Mouse (Mus musculus) cerebellum, adult 18-20 months (tissue): ENCODE measurements around the gene Slc36a3.
A peak's percentile ranks its signal among the peaks of the same experiment; 100 is the strongest.

Source experiments
- DNase-seq, 2 experiments: peaks; one replicate each; pipeline ENCODE4 v3.0.0; 2021

Gene Slc36a3

DNA sequence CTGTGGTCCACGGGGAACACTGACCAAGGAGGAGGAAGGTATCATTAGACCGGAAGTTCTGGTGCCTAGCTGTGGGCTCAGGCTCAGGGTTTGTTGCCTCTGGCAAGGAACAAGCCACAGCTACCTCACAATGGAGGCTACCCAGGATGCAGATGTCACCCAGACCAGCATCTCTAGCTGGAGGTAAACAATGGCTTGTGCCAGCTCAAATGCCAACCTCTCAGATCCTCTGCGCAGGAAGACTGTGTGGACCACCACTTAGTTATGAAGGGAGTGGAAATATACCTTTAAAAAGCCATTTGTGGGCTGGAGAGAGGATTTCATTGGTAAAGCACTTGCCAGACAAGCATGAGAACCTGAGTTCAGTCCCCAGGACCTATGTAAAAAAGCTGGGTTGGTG is at the start of gene Slc36a3:
Gene Slc36a3, minus strand, starts transcription at position 101 of the 400 bp plus-strand sequence.
- DNase-seq, result no peak

DNA sequence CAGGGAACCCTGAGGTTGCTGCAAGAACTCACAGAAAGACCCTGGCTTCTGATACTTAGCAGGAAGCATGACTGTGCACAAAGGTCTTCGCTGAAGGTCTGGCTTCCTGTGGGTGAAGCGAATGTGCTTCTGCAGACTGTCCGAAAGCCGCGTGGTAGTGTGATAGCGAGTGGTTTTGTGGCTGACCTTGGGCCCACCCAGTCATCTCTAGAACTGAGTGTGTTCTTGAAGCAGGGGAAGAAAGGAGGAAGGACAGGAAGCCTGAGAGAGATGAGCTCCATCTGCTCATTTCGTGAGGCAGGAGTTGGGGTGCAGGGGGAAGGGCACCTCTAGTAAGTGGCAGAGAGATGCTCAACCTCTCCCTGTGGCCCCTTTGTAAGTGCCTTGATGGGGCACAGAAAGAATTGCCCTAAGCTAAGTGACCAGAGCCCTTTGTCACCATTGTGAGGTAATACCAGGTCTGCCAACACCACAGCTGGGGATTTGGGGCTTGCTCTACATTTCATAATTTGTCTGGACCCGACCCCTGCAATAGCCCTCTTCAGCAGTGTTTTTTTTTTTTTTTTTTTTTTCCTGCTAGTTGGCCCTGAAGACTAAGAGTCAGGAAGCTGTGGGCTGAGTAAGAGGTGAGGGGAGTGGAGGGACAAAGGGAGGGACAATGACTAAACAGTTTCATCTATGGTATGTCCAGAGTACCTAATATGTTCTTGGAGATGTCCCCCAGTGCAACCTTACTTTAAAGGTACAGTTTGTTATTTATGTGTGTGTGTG is 46.4 kb upstream of the Slc36a3 start:
- DNase-seq, result no peak

DNA sequence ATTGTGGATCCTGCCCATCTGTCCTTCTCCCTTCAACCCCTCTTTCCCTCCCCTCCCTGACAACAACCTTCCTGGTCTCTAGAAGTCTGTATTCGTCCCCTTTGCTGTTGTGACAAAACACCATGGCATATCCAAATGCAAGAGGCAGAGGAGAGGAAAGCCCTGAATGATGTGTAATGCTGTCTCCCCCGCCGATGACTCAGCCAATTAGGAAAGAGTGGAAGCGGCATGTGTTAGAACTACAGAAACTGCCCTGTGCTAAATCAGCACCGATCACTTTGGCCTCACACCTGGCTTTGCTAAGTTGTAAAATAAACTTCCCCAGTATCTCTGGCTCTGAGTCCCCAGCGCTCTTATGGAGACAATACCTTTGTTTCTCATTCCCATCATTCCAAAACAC is 45.6 kb upstream of the Slc36a3 start:
- DNase-seq, result no peak

DNA sequence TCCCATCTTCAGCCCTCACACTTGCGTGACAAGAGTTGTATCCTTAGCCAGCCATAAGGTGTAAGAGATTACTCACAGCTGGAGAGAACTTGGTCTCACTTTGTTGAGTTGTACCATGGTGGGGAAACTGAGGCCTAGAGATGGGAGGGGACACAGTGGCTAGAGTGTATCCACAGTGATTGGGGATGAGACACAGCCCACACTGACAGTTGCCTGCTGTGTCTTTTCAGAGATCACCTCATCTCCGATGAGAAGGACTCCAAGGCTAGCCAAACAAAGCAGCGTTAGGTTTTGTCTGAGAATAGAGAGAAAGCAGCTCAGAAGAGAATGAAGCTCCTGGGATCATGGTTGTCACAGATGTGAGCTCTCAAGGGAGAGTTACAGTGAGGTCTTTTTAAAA is 38.7 kb upstream of the Slc36a3 start:
- DNase-seq, result no peak

DNA sequence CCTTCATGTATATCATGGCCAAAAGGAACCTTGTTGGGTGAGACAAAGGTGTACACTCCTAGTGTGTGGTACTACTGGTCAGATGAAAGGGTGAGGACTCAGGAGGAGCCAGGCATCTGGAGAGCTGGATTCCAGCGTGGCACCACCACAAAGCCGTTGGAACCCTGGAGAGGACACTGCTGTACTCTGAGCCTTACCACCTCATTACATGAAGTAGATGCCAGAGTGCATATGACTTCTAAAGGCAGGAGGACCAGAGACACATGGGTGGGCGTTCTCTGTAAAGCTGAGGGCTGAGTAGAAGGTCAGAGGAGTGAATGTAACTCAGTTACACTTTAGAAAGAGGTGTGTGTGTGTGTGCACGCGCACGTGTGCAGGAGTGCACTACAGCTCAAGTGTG is 36.3 kb upstream of the Slc36a3 start:
- no peak for DNase-seq

DNA sequence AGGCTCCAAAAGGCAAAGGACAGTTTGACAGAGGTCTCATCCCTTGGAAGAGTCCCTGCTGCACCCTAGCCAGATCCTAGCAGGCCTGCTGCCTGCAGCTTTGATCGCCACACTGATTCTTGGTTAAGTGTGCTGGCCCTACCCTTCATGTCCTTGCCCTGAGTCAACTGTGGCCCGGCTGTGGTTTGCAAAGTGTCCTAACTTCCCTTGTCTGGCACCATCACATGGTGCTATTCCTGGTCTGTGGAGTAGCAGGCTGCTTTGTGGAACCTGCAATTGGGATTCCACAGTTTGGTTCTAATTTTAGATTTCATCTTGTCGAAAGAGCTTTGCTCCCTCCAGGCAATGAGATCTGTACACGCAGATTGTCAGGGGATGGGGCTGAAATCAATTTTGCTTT is 35.8 kb upstream of the Slc36a3 start:
- no peak for DNase-seq

DNA sequence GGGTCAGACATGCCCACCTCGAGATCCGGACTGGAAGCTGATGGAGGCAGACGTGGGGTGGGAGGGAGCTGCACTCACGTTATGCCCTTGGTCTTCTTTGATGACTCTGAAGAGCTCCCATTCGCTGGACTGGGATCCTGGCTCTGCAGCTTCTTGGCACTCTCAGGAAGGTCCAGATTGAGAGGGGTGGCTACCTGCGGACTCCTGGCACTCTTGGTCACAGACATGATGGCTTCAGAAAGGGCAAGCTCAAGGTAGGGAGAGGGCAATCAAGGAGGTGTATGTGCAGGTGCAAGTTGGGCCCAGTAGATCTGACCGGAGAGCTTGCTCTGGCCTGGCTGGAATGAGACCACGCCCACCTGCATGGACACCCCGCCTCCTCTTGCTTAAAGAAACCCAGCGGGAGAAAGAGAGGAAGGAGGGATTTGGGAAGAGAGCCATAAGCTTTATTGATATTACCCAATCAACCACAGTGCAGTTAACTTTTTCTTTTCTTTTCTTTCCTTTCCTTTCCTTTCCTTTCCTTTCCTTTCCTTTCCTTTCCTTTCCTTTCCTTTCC is 33.3 kb upstream of the Slc36a3 start, which contains the start of gene Slc36a2:
Gene Slc36a2, minus strand, starts transcription at position 345 of the 559 bp plus-strand sequence.
- peak; percentile 74 to 85 for DNase-seq

DNA sequence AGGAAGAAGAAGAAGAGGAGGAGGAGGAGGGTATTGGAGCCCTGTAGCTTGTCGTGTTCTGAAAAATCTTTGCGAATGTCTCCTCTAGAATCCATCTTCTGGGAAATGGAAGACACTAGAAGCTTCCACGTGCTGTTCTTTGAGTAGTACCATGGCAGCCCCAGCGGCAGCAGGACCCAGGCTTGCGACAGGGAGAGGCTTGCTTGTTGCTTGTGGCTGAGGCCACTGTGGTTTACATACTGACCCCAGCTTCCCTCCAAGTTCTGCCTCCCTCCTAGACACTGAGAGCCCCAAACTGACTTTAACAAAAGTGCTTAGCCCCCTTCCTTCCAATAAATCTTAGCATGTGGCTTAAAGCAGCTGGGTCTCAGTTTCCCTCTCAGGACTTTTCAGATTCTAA is 32.7 kb upstream of the Slc36a3 start:
- DNase-seq, result no peak

DNA sequence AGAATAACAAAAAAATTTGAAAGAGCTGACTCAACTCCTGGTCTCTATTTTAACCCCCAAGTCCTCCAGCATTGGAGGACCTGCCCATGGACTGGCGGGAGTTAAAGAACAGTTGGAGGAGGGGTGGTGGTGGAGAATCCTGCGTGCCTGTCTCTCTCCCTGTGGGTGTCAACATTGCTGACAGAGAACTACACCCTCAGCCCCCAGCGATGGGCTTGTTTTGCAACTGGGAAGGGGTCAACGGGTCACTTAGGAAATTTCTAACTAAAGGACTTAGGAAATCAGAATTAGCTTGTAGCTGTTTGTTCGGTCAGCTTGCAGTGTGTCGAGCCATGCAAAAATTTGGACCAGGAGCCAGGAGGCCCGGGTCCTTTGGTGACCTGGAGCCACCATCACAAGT is 31.6 kb upstream of the Slc36a3 start:
- DNase-seq, result no peak

DNA sequence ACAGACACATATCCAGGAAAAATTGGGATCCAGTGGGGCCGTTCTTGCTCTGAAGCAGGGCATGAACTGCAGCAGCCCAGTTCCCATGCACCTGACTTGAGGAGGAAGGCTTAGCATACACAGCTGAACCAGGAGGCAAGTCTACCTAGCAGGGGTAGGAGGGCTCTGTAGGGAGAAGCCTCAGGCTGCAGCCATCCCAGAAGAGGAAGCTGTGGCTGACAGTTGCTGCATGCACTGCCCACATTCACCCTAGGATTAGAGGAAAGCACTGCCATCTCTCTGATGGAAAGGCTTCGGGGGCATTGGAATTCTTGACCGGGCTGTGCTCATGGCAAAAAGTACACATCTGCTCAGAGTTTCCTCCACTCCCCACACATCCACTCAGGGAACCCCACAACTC is 28.3 kb upstream of the Slc36a3 start:
- DNase-seq, result no peak

DNA sequence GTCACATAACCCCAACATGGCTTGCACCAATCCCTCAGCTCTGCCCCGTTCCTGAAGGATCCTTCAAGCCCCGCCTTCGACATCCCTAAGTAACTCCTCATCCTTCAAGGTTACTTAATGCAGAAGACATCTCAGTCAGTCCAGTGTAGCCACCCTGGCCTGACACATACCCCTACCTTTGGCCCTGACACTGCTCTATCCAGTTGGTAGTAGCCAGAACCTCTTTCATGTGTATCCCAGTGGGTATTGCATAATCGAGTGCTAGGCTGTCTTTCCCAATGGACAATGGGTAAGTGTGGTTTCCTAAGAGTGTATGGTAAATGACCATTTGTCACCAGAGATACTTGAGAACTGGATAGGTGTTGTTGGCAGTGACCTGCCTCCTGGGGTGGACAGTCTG is 27.3 kb upstream of the Slc36a3 start:
- DNase-seq, result no peak

DNA sequence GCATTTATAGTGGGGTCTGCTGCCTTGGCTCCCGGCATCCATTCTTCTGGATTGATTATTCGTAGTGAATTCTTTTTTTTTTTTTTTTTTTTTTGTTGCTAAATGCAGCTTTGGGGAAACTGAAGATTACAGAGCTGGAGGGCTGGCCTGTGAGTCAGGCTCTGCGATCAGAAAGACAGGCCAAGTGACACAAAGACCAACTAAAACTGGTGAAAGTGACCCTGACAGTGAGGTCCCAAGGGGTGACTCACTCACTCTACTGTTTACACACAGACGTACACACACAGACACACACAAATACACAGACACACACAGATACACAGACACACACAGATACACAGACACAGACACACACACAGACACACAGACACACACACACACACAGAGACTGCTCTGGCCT is 19.0 kb upstream of the Slc36a3 start:
- no peak for DNase-seq

DNA sequence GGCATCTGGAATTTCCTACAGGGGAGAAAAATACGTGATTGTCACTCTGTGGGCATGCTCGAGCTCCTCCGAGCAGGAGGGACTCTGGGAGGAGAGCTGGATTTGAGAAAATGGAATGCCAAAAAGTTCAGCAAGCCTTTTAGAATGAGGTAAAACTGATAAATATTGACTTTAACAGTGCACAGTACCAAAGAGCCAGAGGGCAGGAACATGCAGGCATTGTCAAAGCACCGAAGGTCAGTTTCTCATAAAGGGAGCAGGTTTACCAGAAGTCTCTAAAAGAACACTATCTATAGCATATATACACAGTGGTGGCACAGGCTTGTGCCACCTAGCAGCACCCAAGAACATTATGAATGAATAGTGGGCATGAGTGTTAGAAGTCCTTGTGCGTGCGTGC is 17.4 kb upstream of the Slc36a3 start:
- DNase-seq, result no peak

DNA sequence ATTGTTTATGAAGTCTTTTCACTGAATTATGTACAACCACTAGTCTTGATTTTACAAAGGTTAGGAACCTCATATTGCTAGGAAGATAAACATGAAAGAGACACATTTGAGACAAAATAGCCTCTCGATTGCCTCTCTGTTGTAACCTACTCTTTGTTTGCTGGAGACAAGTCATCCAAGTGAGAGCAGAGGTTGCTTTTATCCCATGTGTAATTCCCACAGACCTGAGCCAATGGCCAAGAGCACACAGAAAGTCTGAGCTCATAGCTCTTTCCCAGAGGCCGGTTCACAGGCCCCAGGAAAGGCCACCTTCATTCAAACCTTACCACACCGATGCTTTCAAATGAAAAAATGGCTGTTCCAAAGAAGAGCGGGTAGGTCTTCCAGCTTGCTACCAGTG is 17.0 kb upstream of the Slc36a3 start:
- DNase-seq, result no peak

DNA sequence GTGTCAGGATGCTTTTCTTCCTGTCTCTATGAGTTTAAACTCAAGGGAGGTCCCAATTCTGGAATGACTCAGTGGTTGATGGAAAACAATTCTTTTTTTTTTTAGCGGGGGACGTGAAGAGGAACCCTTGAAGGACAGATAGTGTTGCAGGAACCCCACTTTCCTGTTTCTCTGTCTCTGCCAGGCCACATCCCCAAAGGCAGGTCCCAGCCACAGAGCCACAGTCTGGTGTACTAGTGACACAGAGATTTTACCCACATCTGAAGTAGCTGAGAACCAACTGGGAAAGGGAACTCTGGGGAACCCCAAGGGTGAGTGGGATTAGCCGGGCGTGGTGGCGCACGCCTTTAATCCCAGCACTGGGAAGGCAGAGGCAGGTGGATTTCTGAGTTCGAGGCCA is 14.2 kb upstream of the Slc36a3 start:
- no peak for DNase-seq

DNA sequence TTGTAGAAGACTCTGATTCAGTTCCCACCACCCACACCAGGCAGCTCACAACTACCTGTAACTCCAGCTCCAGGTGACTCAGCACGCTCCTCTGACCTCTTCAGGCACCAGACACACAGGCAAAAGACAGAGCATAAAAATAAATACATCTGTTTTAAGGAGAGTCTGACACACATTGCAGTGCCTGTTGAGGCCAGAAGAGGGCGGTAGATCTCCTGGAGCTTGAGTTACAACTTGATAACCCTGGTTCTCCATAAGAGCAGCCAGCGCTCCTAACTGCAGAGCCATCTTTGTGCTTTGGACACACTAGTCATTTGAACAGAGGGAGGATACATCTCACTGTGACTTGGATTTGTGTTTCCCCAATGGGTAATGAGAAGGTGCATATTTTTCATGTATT is 13.2 kb upstream of the Slc36a3 start:
- DNase-seq, result peak; percentile 48 to 53

DNA sequence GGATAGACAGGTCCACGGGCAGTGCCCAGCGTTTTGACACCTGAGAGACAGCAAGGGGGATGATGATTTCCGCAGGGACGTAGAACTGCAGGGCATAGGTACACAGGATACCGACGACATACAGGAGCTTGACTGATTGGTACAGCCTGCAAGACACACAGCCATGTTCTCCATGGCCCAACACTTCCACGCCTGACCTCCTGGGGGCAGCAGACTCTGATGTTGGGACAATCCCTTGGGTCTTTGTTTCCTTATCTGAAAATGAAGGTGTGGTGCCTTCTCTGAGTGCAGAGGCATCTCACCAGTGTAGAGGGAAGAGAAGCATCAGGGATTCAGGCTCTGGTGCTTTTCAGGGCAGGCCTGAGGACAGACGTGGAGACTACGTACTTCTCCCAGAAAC is 11.2 kb upstream of the Slc36a3 start:
- DNase-seq, result peak; percentile 51 to 59

DNA sequence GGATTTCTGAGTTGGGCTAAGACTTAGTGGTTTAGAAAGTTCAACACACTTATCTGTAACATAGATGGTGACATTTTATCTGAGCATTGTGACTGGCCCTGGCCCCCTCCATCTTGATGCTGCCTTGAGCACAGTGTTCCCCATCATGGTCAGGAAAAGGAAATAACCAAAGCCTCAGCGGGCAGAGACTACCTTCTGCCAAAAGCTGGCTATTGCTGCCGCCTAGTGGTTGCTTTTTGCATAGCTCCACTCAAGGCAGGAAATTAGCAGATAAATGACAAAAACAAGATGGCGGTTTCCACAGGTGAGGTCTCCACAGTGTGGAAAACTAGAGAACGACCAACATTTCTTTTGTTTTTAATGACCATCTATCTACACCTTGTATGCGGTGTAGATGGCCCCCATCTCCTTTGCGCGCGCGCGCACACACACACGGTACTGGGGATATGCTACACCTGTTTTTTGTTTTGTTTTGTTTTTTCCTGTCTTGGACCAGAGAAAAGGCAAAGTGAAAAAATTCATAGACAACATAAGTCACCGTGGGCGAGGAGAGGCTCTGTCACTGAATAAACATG is 7.4 kb upstream of the Slc36a3 start:
- peak; percentile 74 to 79 for DNase-seq

DNA sequence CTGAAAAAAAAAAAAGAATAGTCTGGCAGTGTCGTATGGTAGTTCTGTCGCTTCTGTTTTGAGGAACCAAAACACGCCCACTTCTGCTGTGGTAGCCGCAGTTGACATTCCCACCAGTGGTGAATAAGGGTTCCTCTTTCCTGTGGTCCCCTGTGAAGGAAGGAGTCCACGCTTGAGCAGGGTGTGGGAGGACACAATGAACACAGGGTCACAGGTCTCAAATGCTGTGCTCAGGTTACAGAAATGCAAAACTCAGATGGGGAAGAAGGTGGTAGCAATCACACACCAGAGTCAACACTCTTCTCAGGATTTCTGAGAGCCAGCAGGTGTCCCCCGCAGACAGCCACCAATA is 3.5 kb upstream of the Slc36a3 start:
- DNase-seq, result no peak

DNA sequence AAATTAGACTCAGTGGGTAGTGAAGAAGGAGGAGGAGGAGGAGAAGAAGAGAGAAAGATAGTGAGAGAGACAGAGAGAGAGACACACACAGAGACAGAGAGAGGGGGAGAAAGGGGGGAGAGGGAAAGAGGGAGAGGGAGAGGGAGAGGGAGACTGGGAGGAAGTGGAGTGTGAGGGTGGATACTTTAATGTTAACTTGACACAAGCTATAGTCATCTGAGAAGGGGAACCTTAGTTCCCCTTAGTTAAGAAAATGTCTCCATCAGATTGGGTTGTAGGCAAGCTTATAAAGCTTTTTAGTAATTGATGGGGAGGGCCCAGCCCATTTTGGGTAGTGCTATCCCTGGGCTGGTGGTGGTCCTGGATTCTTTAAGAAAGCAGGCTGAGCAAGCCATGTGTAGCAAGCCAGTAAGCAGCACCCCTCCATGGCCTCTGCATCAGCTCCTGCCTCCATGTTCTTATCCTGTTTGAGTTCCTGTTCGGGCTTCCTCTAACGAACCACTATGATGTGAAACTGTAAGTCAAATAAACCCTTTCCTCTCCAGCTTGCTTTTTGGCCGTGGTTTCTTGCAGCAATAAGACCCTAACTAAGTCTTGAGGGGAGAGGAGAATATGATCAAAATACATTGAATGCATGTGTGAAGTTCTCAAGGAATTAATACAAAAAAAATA is 3.0 kb upstream of the Slc36a3 start:
- no peak for DNase-seq

DNA sequence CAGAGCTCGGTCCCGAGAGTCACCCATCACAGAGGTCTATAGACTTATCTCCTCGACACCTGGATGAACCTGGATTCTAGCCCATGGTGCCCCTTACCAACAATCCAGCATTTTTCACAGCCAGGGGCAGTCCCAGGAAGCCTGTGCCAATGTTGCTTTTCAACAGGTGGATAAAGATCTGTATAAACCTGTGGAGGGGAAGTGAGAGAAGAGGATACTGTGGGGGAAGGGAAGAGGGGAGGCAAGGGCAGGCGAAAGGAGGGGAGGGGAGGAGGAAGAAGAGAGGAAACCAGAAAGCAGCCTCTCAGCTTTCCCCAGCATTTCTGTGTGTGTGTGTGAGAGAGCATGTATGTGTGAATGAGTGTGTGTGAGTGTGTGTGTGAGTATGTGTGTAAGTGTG is 3.0 kb downstream of the Slc36a3 start:
- DNase-seq, result no peak

DNA sequence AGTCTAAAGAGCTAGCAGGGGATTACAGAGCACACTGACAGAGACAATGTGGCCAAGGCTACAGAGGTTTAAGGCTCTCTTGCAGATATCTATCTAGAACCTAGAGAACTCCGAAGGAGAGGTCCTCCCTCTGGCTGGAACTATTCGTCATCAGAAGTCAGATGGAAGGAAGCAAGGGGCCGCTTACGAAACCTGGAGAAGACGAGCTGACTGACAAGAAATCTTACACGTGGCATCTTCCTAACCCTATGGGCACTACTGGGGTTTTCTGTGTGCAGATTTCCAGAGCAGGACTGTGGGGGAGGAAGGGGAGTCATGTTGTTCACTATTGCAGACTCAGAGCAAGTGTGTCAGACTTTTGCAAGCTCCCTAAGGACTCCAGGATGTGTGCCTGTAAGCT is 4.1 kb downstream of the Slc36a3 start:
- DNase-seq, result no peak

DNA sequence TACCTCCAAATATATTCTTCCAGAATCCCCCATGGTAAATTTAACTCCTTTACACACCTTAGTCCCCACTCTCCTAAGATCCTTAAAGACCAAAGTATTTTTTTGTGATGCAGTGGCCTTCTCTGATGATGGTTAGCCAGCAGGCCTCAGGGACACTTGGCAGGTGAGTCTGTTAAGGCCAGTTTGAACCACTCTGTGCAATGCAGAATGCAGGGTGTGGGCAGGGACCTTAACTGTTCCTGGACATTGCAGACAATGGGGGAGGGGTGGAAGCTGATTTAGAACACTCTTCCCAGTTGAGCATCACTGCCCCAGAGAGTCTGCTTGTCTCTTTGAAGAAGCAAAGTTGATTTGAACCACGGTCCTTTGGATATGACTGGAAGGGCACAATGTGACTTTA is 4.7 kb downstream of the Slc36a3 start:
- DNase-seq, result no peak

DNA sequence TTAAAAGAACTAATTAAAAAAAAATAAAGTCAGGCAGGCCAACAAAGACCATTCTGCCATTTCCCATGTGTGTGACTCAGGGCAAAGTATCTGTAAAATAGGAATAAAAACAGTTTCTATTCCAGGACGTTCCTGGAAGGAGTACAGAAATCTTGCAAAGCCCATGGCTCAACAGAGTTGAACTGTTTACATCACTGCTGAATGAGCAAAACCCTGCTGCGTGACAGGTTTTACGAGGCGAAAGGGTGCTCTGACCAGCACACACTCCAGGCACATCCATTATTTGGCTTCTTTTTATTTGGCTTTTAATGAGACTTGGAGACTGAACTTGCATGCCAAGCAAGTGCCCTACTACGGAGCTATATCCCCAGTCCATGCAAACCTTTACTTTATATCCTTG is 7.5 kb downstream of the Slc36a3 start:
- no peak for DNase-seq
